Mouse (Mus musculus) heart, embryonic 15.5 days (tissue): ENCODE results near the gene Gm11084. TPM values are rescaled to one million over a fixed set of nuclear protein-coding genes. Genes with fewer than 3 reads are reported as not detected.

Experiments used
- ATAC-seq: fragments of 200-750 bp; cut with Nextera tagmentation; replicated peaks from 2 replicates; pipeline ENCODE4 v1.8.0; 2017; ENCODE audit warnings: low read depth, moderate TSS enrichment; ENCODE audit not compliant: insufficient number of reproducible peaks, insufficient read depth, low FRiP score
- H3K27ac ChIP-seq: fragments of 300-500 bp; sonication (generic); 2 replicates; pipeline ENCODE4 v1.5.1; 2015; ENCODE audit warnings: mild to moderate bottlenecking, inconsistent platforms
- H3K27me3 ChIP-seq: fragments of 300-500 bp; sonication (generic); 2 replicates; pipeline ENCODE4 v1.6.1; 2015; ENCODE audit warnings: inconsistent platforms
- H3K36me3 ChIP-seq: fragments of 300-500 bp; sonication (generic); 2 replicates; pipeline ENCODE4 v1.6.1; 2015; ENCODE audit warnings: mild to moderate bottlenecking, inconsistent platforms
- H3K4me1 ChIP-seq: fragments of 300-500 bp; sonication (generic); replicated peaks from 2 replicates; pipeline ENCODE4 v1.6.1; 2015; ENCODE audit warnings: inconsistent platforms
- H3K4me2 ChIP-seq: fragments of 300-500 bp; sonication (generic); 2 replicates; pipeline ENCODE4 v1.6.1; 2015; ENCODE audit warnings: inconsistent platforms, mild to moderate bottlenecking, moderate library complexity
- H3K4me3 ChIP-seq: fragments of 300-500 bp; sonication (generic); 2 replicates; pipeline ENCODE4 v1.5.1; 2015; ENCODE audit warnings: mild to moderate bottlenecking, inconsistent platforms
- H3K9ac ChIP-seq: fragments of 300-500 bp; sonication (generic); 2 replicates; pipeline ENCODE4 v1.6.1; 2015; ENCODE audit warnings: mild to moderate bottlenecking, inconsistent platforms
- H3K9me3 ChIP-seq: fragments of 300-500 bp; sonication (generic); replicated peaks from 2 replicates; pipeline ENCODE4 v1.6.1; 2016; ENCODE audit warnings: inconsistent platforms
- WGBS: fragments of 180-500 bp; shearing (Covaris S2); methylation state at CpG from one replicate; pipeline ENCODE4 v1.1.7; 2015; ENCODE audit warnings: mixed read lengths; 5-methylcytosine and 5-hydroxymethylcytosine counted together
- polyA plus RNA-seq: library from polyadenylated mRNA; unstranded; fragments of >200 nt; fragmentation: Nextera tagmentation; extraction: Ambion mirVana; gene quantifications from 2 replicates; pipeline ENCODE4 v1.2.1, GENCODE M21; 2015

Gm11084 gene
- polyA plus RNA-seq, 1 experiment from 2014 or later = not detected

DNA sequence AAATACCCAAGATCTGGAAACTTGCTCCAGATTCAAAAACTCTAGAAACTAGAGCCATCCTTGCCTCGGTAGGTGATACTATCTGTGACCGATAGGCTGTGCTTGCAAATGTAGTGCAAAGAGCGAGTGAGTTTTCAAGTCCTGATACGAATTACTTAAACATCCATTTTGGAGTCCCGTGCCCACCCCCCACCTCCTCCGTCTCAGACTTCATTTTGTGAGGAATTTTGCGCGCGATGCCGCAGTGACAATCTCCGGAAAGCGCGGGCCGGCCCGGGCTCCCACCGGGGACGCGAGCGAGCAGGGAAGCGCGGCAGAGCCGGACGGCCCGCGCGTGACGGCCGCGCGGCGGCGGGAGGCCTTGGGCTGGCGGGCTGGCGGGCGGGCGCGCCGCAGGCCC, 8.0 kb downstream of the Gm11084 start:
- no peaks in the 10 kb centered on the region for H3K27me3 ChIP-seq
- peaks cover 25% of the 10 kb centered on the region for H3K4me1 ChIP-seq
- H3K9ac ChIP-seq = peak overlapping the region; percentile 99
- H3K27ac ChIP-seq = peak overlapping the region; percentile 100
- peak overlapping the region; percentile 62 for H3K4me2 ChIP-seq
- 0% methylated on average over 35 of the region's 38 CpGs for WGBS
- H3K9me3 ChIP-seq = no peaks in the 10 kb centered on the region
- no peak; the same call in none of the 2 replicates for ATAC-seq
- 0 out of 2 replicates have a peak, but pooled peaks cover 3% of the 10 kb centered on the region for H3K36me3 ChIP-seq
- H3K4me3 ChIP-seq = peak overlapping the region; percentile 100

DNA sequence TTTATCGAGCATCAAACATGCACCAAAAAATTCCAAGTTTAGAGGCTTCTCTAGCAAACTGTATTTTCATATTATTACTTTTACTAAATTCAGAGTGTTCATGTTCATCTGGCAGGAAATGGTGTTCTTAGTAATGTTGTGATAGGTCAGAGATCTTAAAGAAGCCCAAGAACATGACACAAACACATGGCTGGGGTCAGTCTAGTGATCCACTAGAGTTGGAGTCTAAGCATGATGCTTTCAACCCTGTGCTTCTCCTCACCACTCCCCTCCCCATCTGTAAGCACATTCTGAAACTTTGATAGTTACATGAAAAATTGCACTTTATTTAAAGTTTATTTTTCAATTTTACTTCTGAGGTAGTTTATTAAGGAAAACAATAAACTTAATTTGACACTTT, 9.2 kb downstream of the Gm11084 start:
- 0 out of 2 replicates have a peak, but pooled peaks cover 3% of the 10 kb centered on the region for H3K36me3 ChIP-seq
- H3K27me3 ChIP-seq = no peaks in the 10 kb centered on the region
- peak overlapping the region; percentile 56 for H3K4me2 ChIP-seq
- no peak overlapping the region for H3K27ac ChIP-seq
- 0 out of 2 replicates have a peak overlapping the region, but pooled peaks have one; percentile 14 for H3K9ac ChIP-seq
- H3K4me3 ChIP-seq = peak overlapping the region; percentile 35
- H3K4me1 ChIP-seq = peaks cover 25% of the 10 kb centered on the region
- no peaks in the 10 kb centered on the region for H3K9me3 ChIP-seq
- WGBS = 62% methylated on average over 1 of the region's 1 CpGs
- ATAC-seq = no peak

DNA sequence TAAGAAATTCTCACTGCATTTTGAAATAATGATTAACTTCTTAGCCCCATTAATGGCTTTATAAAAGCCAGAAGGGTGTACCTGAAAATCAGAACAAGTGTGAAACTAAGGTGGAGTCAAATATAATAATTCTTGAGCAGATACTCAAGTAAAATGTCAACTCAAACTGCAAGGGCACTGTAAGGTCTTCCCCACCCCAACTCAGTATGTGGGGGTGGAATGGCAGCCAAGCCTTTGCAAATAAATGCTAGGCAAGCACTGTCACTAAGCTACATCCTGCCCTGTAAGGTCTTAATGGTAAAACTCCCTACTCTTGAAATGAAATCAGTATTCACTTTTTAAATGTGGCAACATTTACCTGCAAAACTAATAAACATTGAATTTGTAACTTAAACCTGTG, 10.5 kb downstream of the Gm11084 start:
- no peak overlapping the region for H3K9ac ChIP-seq
- H3K27me3 ChIP-seq = no peaks in the 10 kb centered on the region

DNA sequence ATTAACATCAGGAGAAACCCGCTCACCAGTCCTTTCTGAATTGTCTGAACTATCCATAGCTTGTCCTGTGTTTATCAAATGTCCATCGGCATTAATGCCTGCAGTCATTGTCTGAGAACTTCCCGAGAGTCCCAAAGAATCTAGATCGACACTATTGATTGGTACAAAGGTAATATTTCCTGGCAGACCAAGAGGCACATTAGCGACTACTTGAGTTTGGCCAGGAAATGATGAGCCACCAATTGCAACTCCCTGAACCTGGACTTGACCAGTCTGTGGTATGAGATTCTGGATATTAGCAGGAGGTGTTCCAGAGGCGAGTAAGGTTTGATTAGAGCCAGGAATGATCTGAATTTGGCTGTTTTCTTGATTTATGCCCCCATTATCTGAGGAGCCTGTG, 15.7 kb downstream of the Gm11084 start:
- H3K36me3 ChIP-seq = peaks cover 28% of the 10 kb centered on the region
- H3K27me3 ChIP-seq = no peaks in the 10 kb centered on the region
- H3K4me2 ChIP-seq = no peak overlapping the region
- H3K4me3 ChIP-seq = no peak overlapping the region
- no peak for ATAC-seq
- H3K9ac ChIP-seq = no peak overlapping the region
- H3K9me3 ChIP-seq = no peaks in the 10 kb centered on the region
- H3K27ac ChIP-seq = no peak overlapping the region
- peaks cover 8% of the 10 kb centered on the region for H3K4me1 ChIP-seq
- 89% methylated on average over 6 of the region's 6 CpGs for WGBS

More for the DNA sequence above, 10.5 kb downstream of the Gm11084 start:
- Histone ChIP-seq H3K27ac (no peak overlapping the region), H3K36me3 (peaks cover 10% of the 10 kb centered on the region), H3K4me3 (no peak overlapping the region), H3K4me1 (peaks cover 20% of the 10 kb centered on the region), H3K9me3 (no peaks in the 10 kb centered on the region), H3K4me2 (peak overlapping the region; percentile 29; the same call in 1 of the 2 replicates)
- no peak for ATAC-seq

DNA sequence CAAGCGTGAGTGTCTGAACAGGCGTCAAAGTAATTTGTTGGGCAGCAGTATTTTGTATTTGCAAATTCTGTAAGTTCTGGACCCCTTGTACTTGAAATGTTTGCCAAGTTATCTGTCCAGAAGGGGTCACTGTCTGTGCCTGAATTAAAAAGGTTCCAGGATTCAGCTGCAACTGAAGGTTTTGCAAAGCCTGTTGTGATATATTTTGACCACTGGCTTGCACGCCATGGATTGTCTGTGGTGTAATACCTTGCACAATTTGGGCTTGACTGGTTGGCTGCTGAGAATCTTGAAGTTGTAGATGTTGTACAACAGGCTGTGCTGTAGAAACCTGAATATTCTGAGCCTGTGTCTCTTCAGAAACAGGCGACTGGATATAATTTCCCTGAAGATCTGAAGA, 16.2 kb downstream of the Gm11084 start:
- Histone ChIP-seq H3K36me3 (peaks cover 28% of the 10 kb centered on the region), H3K27me3 (no peaks in the 10 kb centered on the region), H3K9me3 (no peaks in the 10 kb centered on the region), H3K27ac (no peak overlapping the region), H3K4me3 (no peak overlapping the region), H3K4me1 (peaks cover 4% of the 10 kb centered on the region; the same call in 1 of the 2 replicates), H3K4me2 (no peak overlapping the region), H3K9ac (no peak overlapping the region)
- 90% methylated on average over 4 of the region's 4 CpGs for WGBS
- ATAC-seq = no peak

DNA sequence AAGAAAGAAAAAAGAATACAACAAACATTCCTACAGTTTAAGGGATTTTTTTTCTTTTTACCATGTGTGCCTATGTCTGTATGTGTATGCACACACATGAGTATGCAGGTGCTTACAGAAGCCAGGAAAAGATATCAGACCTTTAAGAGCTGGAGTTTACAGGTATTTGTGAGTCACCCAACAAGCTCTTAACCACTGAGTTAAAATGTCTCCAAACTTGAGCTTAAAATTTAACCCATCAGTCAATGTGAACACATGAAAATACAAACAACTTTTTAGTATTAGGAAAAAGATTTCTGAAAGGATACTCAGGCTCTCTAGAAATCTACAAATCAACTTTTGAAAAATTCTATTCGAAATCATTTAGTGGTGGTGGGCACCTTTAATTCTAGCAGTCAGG, 18.0 kb downstream of the Gm11084 start:
- ATAC-seq = no peak
- Histone ChIP-seq H3K4me3 (no peak overlapping the region), H3K4me2 (no peak overlapping the region), H3K9me3 (no peaks in the 10 kb centered on the region), H3K4me1 (no peaks in the 10 kb centered on the region), H3K9ac (no peak overlapping the region), H3K27me3 (no peaks in the 10 kb centered on the region), H3K36me3 (peaks cover 28% of the 10 kb centered on the region), H3K27ac (no peak overlapping the region)
- 96% methylated on average over 1 of the region's 1 CpGs for WGBS

DNA sequence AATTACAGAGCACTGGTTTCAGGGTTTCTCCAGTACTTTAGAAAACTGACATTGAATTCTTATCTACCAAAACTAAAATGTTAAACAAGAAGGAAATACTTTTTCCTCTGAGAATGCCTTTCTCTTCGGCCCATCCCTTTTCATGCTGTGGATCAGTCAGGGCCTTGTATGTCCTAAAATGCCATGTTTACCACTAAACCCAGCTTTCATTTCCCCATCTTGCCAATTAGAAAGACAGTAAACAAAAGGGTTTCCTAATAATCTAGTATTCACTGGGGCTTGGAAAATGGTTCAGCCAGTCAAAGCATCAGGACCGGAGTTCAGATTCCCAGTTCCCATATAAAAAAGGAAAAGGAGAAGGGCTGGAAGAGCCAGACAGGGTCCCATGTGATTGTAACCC, 21.1 kb downstream of the Gm11084 start:
- no peak for ATAC-seq
- peaks cover 20% of the 10 kb centered on the region for H3K36me3 ChIP-seq

DNA sequence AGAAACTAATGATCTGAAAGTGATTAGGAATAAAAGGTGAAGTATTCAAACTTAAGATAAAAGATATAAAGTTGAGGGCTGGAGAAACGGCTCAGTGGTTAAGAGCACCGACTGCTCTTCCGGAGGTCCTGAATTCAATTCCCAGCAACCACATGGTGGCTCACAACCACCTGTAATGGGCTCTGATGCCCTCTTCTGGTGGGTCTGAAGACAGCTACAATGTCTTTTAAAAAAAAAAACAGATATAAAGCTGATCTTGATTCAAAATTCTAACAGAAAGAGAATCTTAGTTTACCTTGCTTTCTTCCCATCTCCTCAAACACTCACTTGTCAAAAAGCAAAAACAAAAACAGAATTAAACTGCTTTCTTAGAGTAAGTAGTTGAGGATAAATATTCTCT, 30.1 kb downstream of the Gm11084 start:
- no peak overlapping the region for H3K9ac ChIP-seq
- H3K4me1 ChIP-seq = 0 out of 2 replicates have a peak, but pooled peaks cover 2% of the 10 kb centered on the region
- H3K36me3 ChIP-seq = peaks cover 23% of the 10 kb centered on the region
- no peak for ATAC-seq
- H3K9me3 ChIP-seq = no peaks in the 10 kb centered on the region; the same call in 1 of the 2 replicates
- no peak overlapping the region for H3K4me2 ChIP-seq
- H3K4me3 ChIP-seq = no peak overlapping the region
- no peaks in the 10 kb centered on the region for H3K27me3 ChIP-seq
- WGBS = 96% methylated on average over 3 of the region's 3 CpGs
- H3K27ac ChIP-seq = no peak overlapping the region

More for the DNA sequence above, 21.1 kb downstream of the Gm11084 start:
- Histone ChIP-seq H3K4me3 (no peak overlapping the region), H3K9me3 (no peaks in the 10 kb centered on the region; the same call in 1 of the 2 replicates), H3K27ac (no peak overlapping the region), H3K4me2 (no peak overlapping the region), H3K27me3 (no peaks in the 10 kb centered on the region), H3K9ac (no peak overlapping the region), H3K4me1 (peaks cover 3% of the 10 kb centered on the region; the same call in 1 of the 2 replicates)
- WGBS = 78% methylated on average over 2 of the region's 2 CpGs

DNA sequence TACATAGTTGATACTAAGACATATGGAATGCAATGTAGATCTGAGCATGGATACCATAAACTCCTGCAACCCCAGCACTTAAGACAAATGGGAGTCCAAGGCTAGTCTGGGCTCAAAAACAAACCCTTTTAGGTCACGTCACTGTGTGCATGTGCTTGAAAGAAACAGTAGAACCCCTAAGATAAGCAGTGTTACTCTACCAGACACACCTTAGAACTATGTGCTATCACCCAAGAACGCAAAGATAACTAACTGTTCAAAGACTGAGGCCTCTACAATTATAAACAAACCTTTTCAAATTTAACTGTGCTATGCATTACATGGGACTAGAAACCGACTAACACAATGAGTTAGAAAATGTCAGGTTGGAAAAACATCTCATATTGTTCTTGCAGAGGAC, 33.5 kb downstream of the Gm11084 start:
- H3K4me2 ChIP-seq = no peak overlapping the region
- no peaks in the 10 kb centered on the region for H3K9me3 ChIP-seq
- no peak overlapping the region for H3K9ac ChIP-seq
- no peak for ATAC-seq
- H3K27ac ChIP-seq = no peak overlapping the region
- H3K36me3 ChIP-seq = peaks cover 21% of the 10 kb centered on the region
- 90% methylated on average over 3 of the region's 3 CpGs for WGBS
- H3K4me3 ChIP-seq = no peak overlapping the region
- H3K27me3 ChIP-seq = no peaks in the 10 kb centered on the region
- H3K4me1 ChIP-seq = no peaks in the 10 kb centered on the region

DNA sequence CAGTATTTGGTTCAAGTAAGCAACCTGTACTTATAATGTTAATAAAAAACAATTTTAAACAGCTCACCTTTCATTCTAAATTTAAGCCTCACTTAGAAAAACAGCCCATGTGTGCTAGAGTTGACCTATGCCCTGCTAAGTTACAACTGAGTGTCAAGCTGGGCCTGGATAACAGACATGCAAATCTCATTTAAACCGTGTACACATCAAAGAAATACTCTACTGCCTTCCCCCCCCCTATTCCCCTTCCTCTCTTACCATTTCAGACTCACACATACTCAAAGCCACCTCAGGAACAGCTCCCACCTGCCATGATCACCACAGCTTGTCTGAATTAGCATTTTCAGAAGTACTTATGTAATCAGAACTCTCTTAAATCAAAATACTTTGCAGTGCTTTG, 50.6 kb downstream of the Gm11084 start:
- Histone ChIP-seq H3K4me2 (no peak overlapping the region), H3K27ac (no peak overlapping the region), H3K27me3 (no peaks in the 10 kb centered on the region), H3K4me1 (no peaks in the 10 kb centered on the region), H3K9me3 (no peaks in the 10 kb centered on the region), H3K9ac (no peak overlapping the region), H3K4me3 (no peak overlapping the region), H3K36me3 (peaks cover 19% of the 10 kb centered on the region; the same call in 1 of the 2 replicates)
- 28% methylated on average over 1 of the region's 1 CpGs for WGBS
- no peak for ATAC-seq

DNA sequence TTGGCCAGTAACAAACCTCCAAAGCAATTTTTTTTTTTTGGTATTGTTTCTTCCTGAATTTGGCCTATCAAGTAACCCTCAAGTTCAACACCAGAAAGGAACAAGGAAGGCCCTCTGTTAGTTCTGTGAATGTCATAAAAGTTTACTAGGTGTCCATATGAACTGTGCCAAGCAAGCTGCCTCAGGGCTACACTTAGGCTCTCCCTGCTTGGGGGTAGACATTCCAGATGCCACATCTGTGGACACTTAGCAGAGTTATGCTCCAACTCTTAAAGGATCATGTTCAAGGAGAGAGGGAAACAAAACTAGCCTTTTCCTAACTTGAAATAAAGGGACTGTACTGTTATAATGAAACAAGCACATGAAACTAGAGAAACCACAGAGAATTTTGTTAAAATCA, 54.3 kb downstream of the Gm11084 start:
- Histone ChIP-seq H3K9ac (no peak overlapping the region), H3K36me3 (peaks cover 3% of the 10 kb centered on the region; the same call in 1 of the 2 replicates), H3K27me3 (no peaks in the 10 kb centered on the region), H3K27ac (no peak overlapping the region), H3K4me2 (no peak overlapping the region), H3K4me1 (no peaks in the 10 kb centered on the region), H3K4me3 (no peak overlapping the region), H3K9me3 (no peaks in the 10 kb centered on the region)
- ATAC-seq = no peak

DNA sequence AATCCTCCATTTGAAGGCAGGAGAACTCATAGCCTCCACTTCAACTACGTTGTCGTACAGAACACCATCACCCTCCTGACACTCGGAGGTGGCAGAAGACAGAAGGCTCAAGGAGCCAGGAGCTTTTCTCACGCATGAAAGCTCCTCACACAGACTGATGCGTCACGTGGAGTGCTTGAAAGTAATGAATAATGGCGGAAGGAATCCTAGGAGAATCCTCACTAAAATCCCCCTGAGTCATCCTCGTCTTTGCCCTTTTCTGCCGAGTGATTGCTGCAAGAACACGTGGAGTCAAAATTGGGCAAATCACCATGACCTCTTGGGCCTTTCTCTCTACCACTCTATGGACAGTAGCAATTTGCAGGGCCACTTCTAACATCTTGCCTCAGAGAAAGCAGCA, 61.5 kb downstream of the Gm11084 start:
- no peaks in the 10 kb centered on the region for H3K4me1 ChIP-seq
- no peak for ATAC-seq
- no peak overlapping the region for H3K27ac ChIP-seq
- no peak overlapping the region for H3K4me2 ChIP-seq
- no peaks in the 10 kb centered on the region for H3K9me3 ChIP-seq
- H3K27me3 ChIP-seq = no peaks in the 10 kb centered on the region
- H3K36me3 ChIP-seq = no peaks in the 10 kb centered on the region
- WGBS = 82% methylated on average over 10 of the region's 10 CpGs
- no peak overlapping the region for H3K9ac ChIP-seq
- H3K4me3 ChIP-seq = no peak overlapping the region
